Mouse (Mus musculus) heart, embryonic 13.5 days (tissue): ENCODE data around the gene Atxn1. TPM values are rescaled to one million over a fixed set of nuclear protein-coding genes. Genes with fewer than 3 reads are reported as not detected.
A peak's percentile ranks its signal among the peaks of the same experiment; 100 is the strongest.

Source experiments
- ATAC-seq: fragments of 200-750 bp; cut with Nextera tagmentation; 2 replicates; pipeline ENCODE4 v1.8.0; 2017; ENCODE audit warnings: moderate TSS enrichment; ENCODE audit not compliant: insufficient number of reproducible peaks, low FRiP score, low TSS enrichment; ENCODE audit errors: extremely low read depth
- H3K27ac ChIP-seq: fragments of 300-500 bp; sonication (generic); replicated peaks from 2 replicates; pipeline ENCODE4 v1.5.1; 2015; ENCODE audit warnings: moderate library complexity, mild to moderate bottlenecking, inconsistent platforms
- H3K27me3 ChIP-seq: fragments of 300-500 bp; sonication (generic); replicated peaks from 2 replicates; pipeline ENCODE4 v1.6.1; 2015; ENCODE audit warnings: mild to moderate bottlenecking, inconsistent platforms
- H3K36me3 ChIP-seq: fragments of 300-500 bp; sonication (generic); 2 replicates; pipeline ENCODE4 v1.6.1; 2015; ENCODE audit warnings: mild to moderate bottlenecking, inconsistent platforms
- H3K4me1 ChIP-seq: fragments of 300-500 bp; sonication (generic); 2 replicates; pipeline ENCODE4 v1.6.1; 2015; ENCODE audit warnings: inconsistent platforms
- H3K4me2 ChIP-seq: fragments of 300-500 bp; sonication (generic); 2 replicates; pipeline ENCODE4 v1.6.1; 2015; ENCODE audit warnings: inconsistent platforms, mild to moderate bottlenecking, moderate library complexity
- H3K4me3 ChIP-seq: fragments of 300-500 bp; sonication (generic); 2 replicates; pipeline ENCODE4 v1.5.1; 2015; ENCODE audit warnings: moderate library complexity, mild to moderate bottlenecking, inconsistent platforms
- H3K9ac ChIP-seq: fragments of 300-500 bp; sonication (generic); 2 replicates; pipeline ENCODE4 v1.6.1; 2015; ENCODE audit warnings: inconsistent platforms, mild to moderate bottlenecking, moderate library complexity
- H3K9me3 ChIP-seq: fragments of 300-500 bp; sonication (generic); 2 replicates; pipeline ENCODE4 v1.6.1; 2016; ENCODE audit warnings: inconsistent platforms
- WGBS: fragments of 180-500 bp; shearing (Covaris S2); methylation state at CpG from one replicate; pipeline ENCODE4 v1.1.7; 2015; ENCODE audit warnings: mixed read lengths; 5-methylcytosine and 5-hydroxymethylcytosine counted together
- polyA plus RNA-seq: library from polyadenylated mRNA; unstranded; fragments of >200 nt; fragmentation: Nextera tagmentation; extraction: Ambion mirVana; gene quantifications from 2 replicates; pipeline ENCODE4 v1.2.1, GENCODE M21; 2015

Gene Atxn1
- polyA plus RNA-seq, 1 experiment from 2014 or later: 5.8 TPM

DNA sequence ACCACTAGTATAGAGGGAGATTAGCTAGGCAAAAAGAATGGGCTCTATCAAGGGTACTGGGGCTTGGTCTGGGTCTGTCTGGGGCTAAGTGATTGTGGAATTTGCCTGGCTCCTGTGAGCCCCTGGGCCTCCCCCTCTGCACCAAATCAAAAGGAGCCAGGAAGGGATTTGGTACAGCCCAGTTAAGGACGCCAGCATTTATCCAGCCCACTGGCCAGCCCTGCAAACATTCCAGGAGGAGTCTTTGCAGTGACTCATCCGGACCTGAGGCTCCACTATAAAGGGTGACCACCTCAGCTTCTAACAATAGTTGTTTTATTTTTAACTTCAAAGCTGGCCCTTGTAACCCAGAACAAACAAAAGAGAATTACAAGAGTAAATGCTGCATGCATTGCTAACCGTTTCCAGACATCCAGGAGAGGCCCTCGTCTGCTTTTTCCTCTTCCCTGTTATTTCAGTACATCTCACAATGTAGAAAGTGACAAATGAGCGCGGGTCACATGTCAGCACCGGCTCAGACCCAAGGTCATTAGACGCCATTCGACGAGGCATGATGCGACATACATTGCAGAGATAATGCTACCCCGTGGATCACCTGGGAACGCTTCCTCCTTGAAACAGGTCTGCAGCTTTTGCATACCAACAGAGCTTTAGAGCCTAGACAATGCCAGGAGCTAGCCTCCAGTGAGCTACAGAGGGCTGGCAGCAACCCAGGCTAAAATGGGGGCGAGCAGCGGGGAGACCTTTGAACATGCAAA, 144.2 kb downstream of the Atxn1 start:
- WGBS: 30% methylated on average over 15 of the region's 15 CpGs
- peaks cover 11% of the 10 kb centered on the region for H3K36me3 ChIP-seq
- no peaks in the 10 kb centered on the region for H3K27me3 ChIP-seq
- peak; percentile 61 for ATAC-seq
- H3K9me3 ChIP-seq: no peaks in the 10 kb centered on the region
- peaks cover 30% of the 10 kb centered on the region for H3K4me1 ChIP-seq
- H3K4me2 ChIP-seq: peak overlapping the region; percentile 40
- peak overlapping the region; percentile 52; the same call in 1 of the 2 replicates for H3K9ac ChIP-seq
- no peak overlapping the region for H3K4me3 ChIP-seq
- peak overlapping the region; percentile 93 for H3K27ac ChIP-seq

DNA sequence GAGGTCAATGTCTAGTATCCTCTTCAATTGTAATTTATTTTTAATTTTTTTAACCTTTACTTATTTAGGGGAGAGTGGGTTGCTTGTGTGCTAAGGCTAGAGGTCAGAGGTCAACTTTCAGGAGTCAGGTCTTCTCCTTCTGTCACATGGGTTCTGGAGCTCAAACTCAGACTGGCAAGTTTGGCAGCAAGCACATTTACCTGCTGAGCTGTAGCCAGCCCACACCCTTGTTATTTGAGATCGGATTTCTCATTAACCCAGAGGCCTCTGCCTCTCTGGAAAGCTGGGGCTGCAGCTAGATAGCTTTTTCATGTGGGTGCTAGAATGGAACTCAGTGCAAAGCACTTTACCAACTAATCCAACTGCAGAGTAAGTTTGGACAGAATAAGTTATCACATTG, 148.1 kb downstream of the Atxn1 start:
- peaks cover 3% of the 10 kb centered on the region for H3K36me3 ChIP-seq
- H3K4me2 ChIP-seq: no peak overlapping the region
- H3K27ac ChIP-seq: no peak overlapping the region
- WGBS: 43% methylated on average over 1 of the region's 1 CpGs
- H3K9me3 ChIP-seq: no peaks in the 10 kb centered on the region
- no peak overlapping the region for H3K4me3 ChIP-seq
- H3K4me1 ChIP-seq: peaks cover 15% of the 10 kb centered on the region
- ATAC-seq: no peak
- H3K9ac ChIP-seq: no peak overlapping the region
- H3K27me3 ChIP-seq: no peaks in the 10 kb centered on the region

DNA sequence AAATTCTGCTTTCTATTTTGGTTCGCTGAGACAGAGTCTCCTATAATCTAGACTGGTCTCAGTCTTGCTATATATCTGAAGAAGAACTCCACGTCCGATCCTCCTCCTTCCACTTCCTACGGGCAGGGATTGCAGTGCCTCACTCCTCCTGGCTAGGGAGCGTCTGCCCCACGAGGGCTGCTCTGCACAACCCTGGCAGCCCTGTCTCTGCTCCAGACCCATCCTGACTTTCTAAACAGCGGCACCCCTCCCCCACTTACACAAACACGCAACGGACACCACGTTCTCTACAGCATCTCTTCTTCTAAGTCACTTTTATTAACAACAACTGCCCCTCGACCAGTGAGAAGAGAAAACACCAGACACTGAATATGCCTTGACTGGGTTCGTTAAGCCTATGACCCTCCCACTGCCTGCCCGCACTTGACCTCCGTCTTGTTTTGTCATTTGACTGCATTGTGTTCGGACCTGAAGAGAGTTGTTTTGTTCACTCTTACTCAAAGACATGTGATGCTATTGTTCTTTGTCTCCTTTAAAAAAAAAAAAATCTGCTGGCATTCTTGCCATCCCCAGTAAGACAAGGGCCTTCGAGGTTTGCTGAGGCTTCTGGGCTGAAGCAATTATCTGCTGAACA, 154.9 kb downstream of the Atxn1 start:
- Histone ChIP-seq H3K27ac (peak overlapping the region; percentile 32; the same call in 1 of the 2 replicates), H3K4me2 (peak overlapping the region; percentile 61), H3K27me3 (no peaks in the 10 kb centered on the region), H3K36me3 (no peaks in the 10 kb centered on the region), H3K4me1 (peaks cover 34% of the 10 kb centered on the region), H3K9ac (peak overlapping the region; percentile 67), H3K4me3 (peak overlapping the region; percentile 29), H3K9me3 (no peaks in the 10 kb centered on the region)
- 41% methylated on average over 16 of the region's 16 CpGs for WGBS
- no peak for ATAC-seq

- Histone ChIP-seq H3K9ac (no peak overlapping the region), H3K27ac (no peak overlapping the region), H3K9me3 (no peaks in the 10 kb centered on the region), H3K4me1 (peaks cover 49% of the 10 kb centered on the region), H3K4me2 (peak overlapping the region; percentile 57), H3K36me3 (no peaks in the 10 kb centered on the region), H3K27me3 (no peaks in the 10 kb centered on the region), H3K4me3 (0 out of 2 replicates have a peak overlapping the region, but pooled peaks have one; percentile 22)
- WGBS: 49% methylated on average over 18 of the region's 18 CpGs
- ATAC-seq: no peak
Observed at GRCm38 (mm10) chr13:45807593-45808043, 157.2 kb downstream of the Atxn1 start.

DNA sequence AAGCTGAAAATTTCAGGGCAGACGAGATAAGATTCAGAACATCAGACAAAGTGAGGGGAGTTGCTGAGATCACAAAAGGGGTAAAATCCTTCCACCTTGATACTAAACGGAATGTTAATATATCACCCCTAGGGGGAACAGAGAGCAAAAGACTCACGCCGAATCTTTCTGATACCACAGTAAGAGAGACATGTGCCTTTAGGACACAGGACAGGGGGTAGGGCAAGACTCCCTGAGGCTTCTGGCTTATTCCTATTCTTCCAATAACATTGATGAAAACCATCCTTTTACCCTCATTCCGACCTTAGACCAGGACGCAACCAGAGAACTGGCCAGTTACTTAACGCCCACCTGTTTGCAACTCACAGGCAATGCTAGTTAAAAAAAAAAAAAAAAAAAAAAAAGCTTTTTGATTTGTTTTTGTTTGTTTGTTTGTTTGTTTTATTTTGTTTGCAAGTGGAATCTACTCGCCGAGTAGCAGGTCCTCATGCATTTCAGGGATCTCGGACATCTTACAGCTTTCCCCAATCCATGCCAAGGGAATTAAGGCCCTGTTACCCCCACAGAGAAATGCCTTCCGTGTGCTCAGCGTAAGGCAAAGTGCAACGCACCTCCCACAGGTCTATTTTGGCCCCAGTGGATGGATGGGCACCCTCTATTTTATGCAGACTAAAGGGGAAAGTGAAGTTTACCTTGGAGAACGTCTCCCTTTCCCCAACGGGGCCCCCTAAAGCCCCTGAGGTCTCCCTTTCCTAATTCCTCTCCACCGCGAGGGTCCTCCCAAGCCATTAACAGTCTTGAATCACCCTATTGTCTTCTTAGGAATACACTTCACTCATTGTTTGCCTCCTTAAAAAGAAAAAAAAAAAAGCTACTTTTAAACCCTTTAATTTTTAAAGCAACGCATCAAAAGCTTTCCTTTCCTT, 157.9 kb downstream of the Atxn1 start:
- H3K4me1 ChIP-seq: peaks cover 49% of the 10 kb centered on the region
- H3K9ac ChIP-seq: no peak overlapping the region
- no peaks in the 10 kb centered on the region for H3K36me3 ChIP-seq
- ATAC-seq: no peak
- no peak overlapping the region for H3K27ac ChIP-seq
- H3K4me2 ChIP-seq: no peak overlapping the region
- no peaks in the 10 kb centered on the region for H3K27me3 ChIP-seq
- H3K9me3 ChIP-seq: no peaks in the 10 kb centered on the region
- WGBS: 71% methylated on average over 18 of the region's 18 CpGs
- no peak overlapping the region for H3K4me3 ChIP-seq

- no peak overlapping the region for H3K9ac ChIP-seq
- H3K27ac ChIP-seq: no peak overlapping the region
- 57% methylated on average over 9 of the region's 9 CpGs for WGBS
- no peak overlapping the region for H3K4me3 ChIP-seq
- no peaks in the 10 kb centered on the region for H3K36me3 ChIP-seq
- no peak for ATAC-seq
- H3K4me2 ChIP-seq: no peak overlapping the region
- peaks cover 49% of the 10 kb centered on the region for H3K4me1 ChIP-seq
- no peaks in the 10 kb centered on the region for H3K9me3 ChIP-seq
- H3K27me3 ChIP-seq: no peaks in the 10 kb centered on the region
Observed at GRCm38 (mm10) chr13:45805915-45806599, 158.8 kb downstream of the Atxn1 start.

- peaks cover 28% of the 10 kb centered on the region for H3K4me1 ChIP-seq
- H3K36me3 ChIP-seq: no peaks in the 10 kb centered on the region
- H3K4me3 ChIP-seq: no peak overlapping the region
- WGBS: 86% methylated on average over 15 of the region's 15 CpGs
- no peak overlapping the region for H3K27ac ChIP-seq
- no peak overlapping the region for H3K4me2 ChIP-seq
- H3K27me3 ChIP-seq: no peaks in the 10 kb centered on the region
- no peak overlapping the region for H3K9ac ChIP-seq
- H3K9me3 ChIP-seq: no peaks in the 10 kb centered on the region
- no peak for ATAC-seq
Observed at GRCm38 (mm10) chr13:45802620-45803410, 162.0 kb downstream of the Atxn1 start.

GRCm38 (mm10) chr13:45798248-45798647, 166.6 kb downstream of the Atxn1 start:
- ATAC-seq: no peak
- H3K4me1 ChIP-seq: peaks cover 8% of the 10 kb centered on the region; the same call in 1 of the 2 replicates
- no peak overlapping the region for H3K9ac ChIP-seq
- H3K27ac ChIP-seq: no peak overlapping the region
- H3K36me3 ChIP-seq: peaks cover 27% of the 10 kb centered on the region
- no peak overlapping the region for H3K4me3 ChIP-seq
- 87% methylated on average over 4 of the region's 4 CpGs for WGBS
- H3K9me3 ChIP-seq: no peaks in the 10 kb centered on the region
- no peaks in the 10 kb centered on the region for H3K27me3 ChIP-seq
- H3K4me2 ChIP-seq: no peak overlapping the region

DNA sequence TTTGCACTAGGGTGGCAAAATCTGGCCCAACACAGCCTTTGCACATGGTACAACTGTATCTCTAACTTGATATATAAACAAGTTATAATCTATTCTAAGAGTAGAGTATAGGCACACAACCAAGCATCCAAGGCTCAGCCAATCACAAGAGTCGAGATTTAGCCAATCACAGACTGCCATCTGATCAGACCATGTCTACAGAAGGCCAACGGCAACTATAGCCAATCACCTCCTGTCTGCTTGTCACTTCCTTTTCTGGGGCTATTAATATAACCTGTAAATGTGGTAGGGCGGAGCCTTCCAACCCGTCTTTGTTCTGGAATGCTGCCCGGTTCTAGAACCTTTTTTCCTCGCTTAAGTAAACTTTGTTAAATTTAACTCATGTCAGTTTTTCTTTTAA, 167.1 kb downstream of the Atxn1 start:
- no peaks in the 10 kb centered on the region for H3K27me3 ChIP-seq
- whole genome bisulfite sequencing: 74% methylated on average over 6 of the region's 6 CpGs
- H3K4me2 ChIP-seq: no peak overlapping the region
- H3K36me3 ChIP-seq: peaks cover 29% of the 10 kb centered on the region
- ATAC-seq: no peak
- H3K9ac ChIP-seq: no peak overlapping the region
- H3K4me1 ChIP-seq: peaks cover 7% of the 10 kb centered on the region; the same call in 1 of the 2 replicates
- no peak overlapping the region for H3K4me3 ChIP-seq
- H3K27ac ChIP-seq: no peak overlapping the region
- H3K9me3 ChIP-seq: no peaks in the 10 kb centered on the region

- no peak for ATAC-seq
- Histone ChIP-seq H3K27ac (no peak overlapping the region), H3K9me3 (no peaks in the 10 kb centered on the region)
Observed at GRCm38 (mm10) chr13:45796286-45796685, 168.5 kb downstream of the Atxn1 start.

More at GRCm38 (mm10) chr13:45796286-45796685, 168.5 kb downstream of the Atxn1 start:
- Histone ChIP-seq H3K4me2 (no peak overlapping the region), H3K27me3 (no peaks in the 10 kb centered on the region), H3K4me3 (no peak overlapping the region), H3K4me1 (peaks cover 7% of the 10 kb centered on the region; the same call in 1 of the 2 replicates), H3K9ac (no peak overlapping the region), H3K36me3 (peaks cover 35% of the 10 kb centered on the region)
- WGBS: 78% methylated on average over 6 of the region's 6 CpGs
